Comparison of ENCODE assay signal across 11 mouse cellular contexts in genomic region chr15:8411873-8412272, GRCm38 (mm10).
"Had no signal": no experiment of that assay in that cellular context is flagged by ENCODE, and none has a peak within 500 bp of the region (broad histone marks: within the 10 kb centered on the region; RNA-seq: fewer than 3 reads in every experiment).

No protein-coding gene starts in this region.

- ATAC-seq: intestine, embryonic 16.5 days had no signal

- H3K4me1 ChIP-seq: limb, embryonic 10.5 days; midbrain, embryonic 12.5 days; stomach, embryonic 15.5 days had no signal

- H3K9me3 ChIP-seq: limb, embryonic 10.5 days; midbrain, embryonic 12.5 days; stomach, embryonic 15.5 days had no signal

- H3K27me3 ChIP-seq: midbrain, embryonic 12.5 days; stomach, embryonic 15.5 days had no signal

- DNase-seq: kidney, adult 2 months; kidney, postnatal 25 days; lung, adult 18-20 months; right cerebral cortex, postnatal 14 days; thymus, adult 2 months; thymus, postnatal 25 days had no signal

- H3K36me3 ChIP-seq: limb, embryonic 10.5 days; midbrain, embryonic 12.5 days; stomach, embryonic 15.5 days had no signal

- H3K27ac ChIP-seq: left cerebral cortex, adult 2 months; limb, embryonic 10.5 days; midbrain, embryonic 12.5 days; stomach, embryonic 15.5 days had no signal

- H3K9ac ChIP-seq: midbrain, embryonic 12.5 days; stomach, embryonic 15.5 days had no signal

- H3K4me3 ChIP-seq: left cerebral cortex, adult 2 months; limb, embryonic 10.5 days; midbrain, embryonic 12.5 days; stomach, embryonic 15.5 days had no signal

- H3K4me2 ChIP-seq: midbrain, embryonic 12.5 days; stomach, embryonic 15.5 days had no signal
